Mouse (Mus musculus) embryonic facial prominence, embryonic 10.5 days (tissue): ENCODE measurements around the gene Bod1l. TPM values are rescaled to one million over a fixed set of nuclear protein-coding genes. Genes with fewer than 3 reads are reported as not detected.

ENCODE experiments used
- DNase-seq: peaks from one replicate; pipeline ENCODE4 v3.0.0-alpha.2; 2017; ENCODE audit warnings: low spot score
- H3K27ac ChIP-seq: fragments of 300-500 bp; sonication (generic); replicated peaks from 2 replicates; pipeline ENCODE4 v1.5.1; 2016; ENCODE audit warnings: mild to moderate bottlenecking
- H3K27me3 ChIP-seq: fragments of 300-500 bp; sonication (generic); replicated peaks from 2 replicates; pipeline ENCODE4 v1.6.1; 2016; ENCODE audit warnings: low read depth, mild to moderate bottlenecking; ENCODE audit not compliant: poor library complexity, severe bottlenecking
- H3K36me3 ChIP-seq: fragments of 300-500 bp; sonication (generic); replicated peaks from 2 replicates; pipeline ENCODE4 v1.6.1; 2016; ENCODE audit warnings: mild to moderate bottlenecking, moderate library complexity
- H3K4me1 ChIP-seq: fragments of 300-500 bp; sonication (generic); 2 replicates; pipeline ENCODE4 v1.6.1; 2016
- H3K4me3 ChIP-seq: fragments of 300-500 bp; sonication (generic); 2 replicates; pipeline ENCODE4 v1.5.1; 2016; ENCODE audit warnings: mild to moderate bottlenecking, moderate library complexity
- H3K9me3 ChIP-seq: fragments of 300-500 bp; sonication (generic); 2 replicates; pipeline ENCODE4 v1.6.1; 2016; ENCODE audit warnings: mild to moderate bottlenecking
- WGBS: fragments of 180-500 bp; shearing (Covaris S2); methylation state at CpG from one replicate; pipeline ENCODE4 v1.1.7; 2016; 5-methylcytosine and 5-hydroxymethylcytosine counted together
- microRNA-seq: library from miRNA; unstranded; fragments of <30 nt; microRNA quantifications from one replicate; pipeline ENCODE4, GENCODE M21; 2017
- polyA plus RNA-seq: library from polyadenylated mRNA; unstranded; fragments of >200 nt; fragmentation: Nextera tagmentation; extraction: Ambion mirVana; gene quantifications from 2 replicates; pipeline ENCODE4 v1.2.1, GENCODE M21; 2016

The Bod1l gene
- polyA plus RNA-seq, 1 experiment from 2014 or later = 19.4 TPM

DNA sequence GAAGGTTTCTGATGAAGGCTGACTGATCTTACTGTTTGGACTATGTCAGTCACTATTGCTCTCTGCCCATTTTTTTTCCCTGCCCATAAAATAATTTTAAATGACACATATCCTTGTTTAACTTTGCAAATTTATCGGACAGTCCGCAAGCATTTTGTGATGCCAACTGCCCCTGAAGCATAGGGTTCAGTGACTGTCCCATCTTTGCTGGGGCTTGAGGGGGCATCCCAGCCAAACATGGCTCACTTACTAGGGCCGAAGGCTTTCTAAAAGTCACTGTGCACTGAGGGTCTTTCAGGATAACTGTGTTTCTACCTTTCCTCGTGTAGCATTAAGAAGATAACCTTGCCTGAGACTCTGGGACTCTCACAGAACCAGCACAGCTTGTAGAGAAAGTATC is 91.4 kb downstream of the Bod1l start:
- no peaks in the 10 kb centered on the region for H3K36me3 ChIP-seq
- no peak overlapping the region for H3K4me3 ChIP-seq
- H3K9me3 ChIP-seq = no peaks in the 10 kb centered on the region
- DNase-seq = no peak
- 25% methylated on average over 4 of the region's 4 CpGs for WGBS
- H3K4me1 ChIP-seq = peaks cover 14% of the 10 kb centered on the region; the same call in 1 of the 2 replicates
- peaks cover 100% of the 10 kb centered on the region for H3K27me3 ChIP-seq
- H3K27ac ChIP-seq = no peak overlapping the region

DNA sequence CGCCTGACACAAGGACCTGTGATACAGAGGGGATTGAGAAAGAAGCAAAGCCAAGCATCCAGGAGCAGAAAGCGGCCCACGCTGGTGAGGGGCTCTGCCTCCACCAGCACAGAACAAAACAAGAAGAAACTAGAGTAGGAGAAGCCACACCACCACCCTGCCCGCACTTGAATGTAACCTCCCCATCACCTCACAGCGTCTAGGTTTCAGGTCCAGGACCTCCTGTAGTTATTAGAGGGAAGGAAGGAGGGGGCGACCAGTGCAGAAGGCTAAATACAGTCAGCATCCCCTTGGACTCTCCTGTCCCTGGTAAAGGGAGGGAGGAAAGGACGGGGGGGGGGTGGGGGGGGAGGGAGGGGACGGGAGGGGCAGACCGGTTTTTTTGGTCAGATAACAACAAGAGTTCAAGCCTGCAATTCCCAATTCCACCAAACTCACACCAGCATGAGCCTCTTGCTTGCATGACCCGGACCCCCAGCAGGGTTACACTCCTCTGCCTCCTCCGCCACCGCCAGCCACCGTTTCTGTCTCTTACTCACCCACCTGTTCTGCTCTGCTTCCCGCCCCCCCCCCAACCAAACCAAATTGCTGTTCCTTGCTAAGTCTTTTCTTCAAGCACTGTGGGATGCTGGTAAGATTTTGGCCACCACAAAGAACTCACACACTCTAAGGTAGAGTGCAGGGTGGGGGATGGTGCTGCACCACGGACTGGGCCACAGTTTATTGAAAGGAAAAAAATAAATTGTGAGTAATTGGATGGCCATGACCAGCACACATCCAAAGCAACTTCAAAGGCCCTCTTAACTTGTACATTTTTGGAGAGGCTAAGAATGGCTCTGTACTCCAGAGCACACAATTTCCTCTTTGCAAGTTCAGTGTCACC is 99.0 kb downstream of the Bod1l start:
- no peaks in the 10 kb centered on the region for H3K36me3 ChIP-seq
- peak; percentile 18 for DNase-seq
- no peaks in the 10 kb centered on the region for H3K9me3 ChIP-seq
- H3K27me3 ChIP-seq = peaks cover 98% of the 10 kb centered on the region
- H3K4me3 ChIP-seq = no peak overlapping the region
- peaks cover 16% of the 10 kb centered on the region; the same call in 1 of the 2 replicates for H3K4me1 ChIP-seq
- no peak overlapping the region for H3K27ac ChIP-seq
- WGBS = 3% methylated on average over 15 of the region's 15 CpGs

DNA sequence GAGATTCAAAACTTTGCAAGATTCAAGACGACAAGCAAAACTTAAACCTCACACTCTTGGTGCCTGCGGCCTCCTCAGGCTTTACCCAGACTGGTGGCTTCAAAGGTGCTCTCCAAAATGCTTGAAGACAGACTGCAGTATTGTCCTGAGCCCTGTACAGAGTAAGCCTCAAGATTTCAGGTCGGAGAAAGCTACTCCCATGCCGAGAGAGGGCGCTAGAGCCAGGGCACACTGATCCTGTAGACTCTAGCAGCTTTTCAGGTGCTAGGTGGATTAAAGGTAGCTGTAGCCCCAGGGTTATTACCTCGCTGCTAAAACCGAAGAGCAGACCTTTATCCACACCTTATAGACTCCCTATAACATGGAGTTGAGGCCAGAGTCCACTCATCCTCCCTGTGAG is 99.9 kb downstream of the Bod1l start:
- Histone ChIP-seq H3K9me3 (no peaks in the 10 kb centered on the region), H3K27me3 (peaks cover 92% of the 10 kb centered on the region), H3K36me3 (no peaks in the 10 kb centered on the region), H3K4me3 (no peak overlapping the region), H3K27ac (no peak overlapping the region), H3K4me1 (peaks cover 16% of the 10 kb centered on the region; the same call in 1 of the 2 replicates)
- whole genome bisulfite sequencing = 4% methylated on average over 7 of the region's 7 CpGs
- peak; percentile 24 for DNase-seq

DNA sequence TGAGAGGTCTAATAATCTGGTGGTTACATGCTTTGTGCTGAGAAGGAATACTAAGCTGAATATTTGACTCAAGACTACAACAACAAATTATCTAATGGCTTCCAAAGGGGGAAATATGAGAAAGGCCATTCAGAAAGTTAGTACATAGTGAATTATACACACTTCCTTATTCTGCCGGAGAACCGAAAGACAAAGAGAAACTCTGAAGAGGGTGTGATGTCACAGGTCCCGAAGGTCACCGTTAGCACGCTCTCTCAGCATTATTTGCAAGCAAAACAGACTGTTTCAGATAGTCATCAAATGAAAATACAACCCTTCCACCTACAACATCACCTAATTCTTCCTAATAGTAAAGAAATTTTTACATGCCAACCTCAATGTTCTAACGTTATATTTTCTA is 105.3 kb downstream of the Bod1l start:
- no peaks in the 10 kb centered on the region for H3K36me3 ChIP-seq
- H3K4me1 ChIP-seq = no peaks in the 10 kb centered on the region
- H3K9me3 ChIP-seq = no peaks in the 10 kb centered on the region
- WGBS = 65% methylated on average over 6 of the region's 6 CpGs
- DNase-seq = no peak
- no peak overlapping the region for H3K4me3 ChIP-seq
- peaks cover 38% of the 10 kb centered on the region for H3K27me3 ChIP-seq
- no peak overlapping the region for H3K27ac ChIP-seq

Small RNAs within 50 kb of the gene (microRNA-seq; reads per million reads assigned to microRNA genes)
- not detected for gene Mir6414

Other genes starting within 250 kb of the Bod1l start
- 66.5 and 67.6 TPM in 2 replicates for gene Rab28, start 136.2 kb downstream of the Bod1l start, polyA plus RNA-seq
- gene Nkx3-2, start 79.8 kb downstream of the Bod1l start, polyA plus RNA-seq = 1.9 and 2.2 TPM in 2 replicates
- not detected in 2 replicates for gene Gm16223, start 223.6 kb upstream of the Bod1l start, polyA plus RNA-seq